Mouse (Mus musculus): ENCODE data around the gene Got1. TPM values are rescaled to one million over a fixed set of nuclear protein-coding genes. Genes with fewer than 3 reads are reported as not detected.
"Not testable (repeated sequence)": the region's sequence is repeated elsewhere in the genome, so short reads cannot be mapped to it uniquely, and the experiment has no call there.

Got1 gene
- polyA plus RNA-seq, 1 experiment = 50.6 TPM

DNA sequence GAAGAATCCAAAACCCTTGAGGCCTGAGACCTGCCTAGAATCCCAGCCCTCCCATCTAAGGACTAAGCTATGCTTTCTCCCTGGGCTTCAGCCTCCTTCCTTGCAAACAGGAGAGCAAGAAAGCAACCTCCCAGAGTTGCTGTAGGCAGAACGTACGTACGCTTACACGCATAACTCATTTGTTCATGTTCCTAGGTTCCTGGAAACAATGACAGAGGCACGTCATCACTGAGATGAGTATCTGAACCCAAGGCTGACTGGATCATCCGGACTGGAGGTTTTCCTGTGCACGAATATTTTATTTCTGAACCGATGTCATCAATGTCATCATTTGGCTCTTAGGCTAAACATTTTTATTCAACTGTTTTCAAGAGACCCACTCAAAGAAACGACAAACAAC lies 2.4 kb downstream of the Got1 start:
- no peak for DNase-seq (ENCODE audit: low spot score)

GRCm38 (mm10) chr19:43521362-43521761 lies 3.0 kb downstream of the Got1 start:
- DNase-seq (ENCODE audit: low spot score) = no peak

GRCm38 (mm10) chr19:43520402-43520801 lies 4.0 kb downstream of the Got1 start:
- no peak for DNase-seq (ENCODE audit: low spot score)

GRCm38 (mm10) chr19:43519226-43519625 lies 5.2 kb downstream of the Got1 start:
- no peak for DNase-seq (ENCODE audit: low spot score)

DNA sequence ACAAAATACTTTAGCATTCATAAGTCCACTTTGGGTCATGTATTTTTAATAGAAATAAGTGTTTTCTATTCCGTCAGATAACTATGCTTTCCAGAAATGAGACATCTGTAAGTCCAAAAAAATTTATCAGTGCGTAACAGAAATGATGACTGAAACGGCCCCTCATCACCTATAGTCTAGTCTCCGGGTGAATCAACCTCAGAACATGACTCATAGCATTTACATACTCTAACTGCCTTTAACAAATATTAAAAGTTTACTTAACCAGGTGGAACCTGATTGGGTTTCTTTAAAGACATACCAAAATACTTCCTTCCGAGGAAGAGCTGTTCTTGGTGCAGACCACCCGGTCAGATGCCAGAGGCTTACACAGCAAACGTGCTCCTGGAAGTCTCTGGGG lies 6.1 kb downstream of the Got1 start:
- DNase-seq (ENCODE audit: low spot score) = no peak

DNA sequence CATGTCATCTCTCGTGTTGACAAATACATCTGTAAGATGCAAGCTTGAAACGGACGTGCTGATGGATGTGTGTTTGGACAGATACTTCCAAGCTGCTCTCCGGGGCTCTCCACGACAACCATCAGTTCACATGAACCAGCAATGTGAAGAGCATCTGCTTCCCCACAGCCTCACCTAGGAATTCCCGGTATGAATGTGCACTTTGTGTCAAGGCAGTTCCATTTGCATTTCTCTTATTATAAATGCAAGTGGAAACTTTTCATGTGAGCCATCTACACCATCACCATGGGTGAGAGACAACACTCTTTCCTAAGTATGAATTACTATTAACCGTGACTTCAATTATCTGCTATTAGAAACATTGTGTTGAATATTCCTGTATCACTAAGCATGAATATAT lies 6.6 kb downstream of the Got1 start:
- no peak for DNase-seq (ENCODE audit: low spot score)

- DNase-seq (ENCODE audit: low spot score) = no peak
Measured at GRCm38 (mm10) chr19:43517320-43517719, 7.1 kb downstream of the Got1 start.

- DNase-seq (ENCODE audit: low spot score) = no peak
Measured at GRCm38 (mm10) chr19:43516397-43517035, 7.9 kb downstream of the Got1 start.

DNA sequence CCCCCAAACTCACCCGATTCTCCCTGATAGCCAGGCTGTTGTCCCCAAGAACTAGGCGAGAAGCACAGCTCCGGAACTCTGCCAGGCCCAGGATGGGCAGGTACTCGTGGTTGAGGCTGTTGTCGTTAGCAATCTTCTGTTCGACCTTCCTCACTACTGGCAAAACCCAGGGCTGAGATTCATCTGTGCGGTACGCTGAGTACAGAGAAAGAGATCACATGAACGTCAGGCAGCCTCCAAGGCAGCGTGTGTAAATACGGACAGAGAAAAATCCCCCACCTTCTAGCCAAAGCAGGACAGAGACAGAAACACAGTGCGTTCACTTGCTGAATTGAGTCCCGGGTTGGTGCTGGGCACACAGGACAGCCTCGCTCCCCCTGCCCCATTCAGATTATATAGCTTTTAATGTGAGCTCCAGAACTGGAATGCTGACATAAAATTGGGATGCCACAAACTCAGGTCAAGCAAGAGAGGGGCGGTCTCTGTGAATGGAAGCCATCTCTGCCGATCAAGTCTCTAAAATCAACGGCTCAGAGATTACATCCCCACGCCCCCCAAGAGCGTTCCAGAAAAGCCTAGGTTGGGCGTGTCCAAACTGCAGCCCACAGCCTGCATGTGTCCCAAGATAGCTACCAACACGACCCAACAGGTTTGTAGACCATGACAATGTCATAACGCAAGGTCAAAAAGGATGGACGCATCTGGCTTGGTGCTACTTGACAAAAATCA lies 8.6 kb downstream of the Got1 start:
- no peak for DNase-seq (ENCODE audit: low spot score)

- no peak for DNase-seq (ENCODE audit: low spot score)
Measured at GRCm38 (mm10) chr19:43513874-43514273, 10.5 kb downstream of the Got1 start.

- DNase-seq (ENCODE audit: low spot score) = no peak
Measured at GRCm38 (mm10) chr19:43511621-43512620, 12.5 kb downstream of the Got1 start.

GRCm38 (mm10) chr19:43510436-43511220 lies 13.8 kb downstream of the Got1 start:
- DNase-seq (ENCODE audit: low spot score) = no peak

DNA sequence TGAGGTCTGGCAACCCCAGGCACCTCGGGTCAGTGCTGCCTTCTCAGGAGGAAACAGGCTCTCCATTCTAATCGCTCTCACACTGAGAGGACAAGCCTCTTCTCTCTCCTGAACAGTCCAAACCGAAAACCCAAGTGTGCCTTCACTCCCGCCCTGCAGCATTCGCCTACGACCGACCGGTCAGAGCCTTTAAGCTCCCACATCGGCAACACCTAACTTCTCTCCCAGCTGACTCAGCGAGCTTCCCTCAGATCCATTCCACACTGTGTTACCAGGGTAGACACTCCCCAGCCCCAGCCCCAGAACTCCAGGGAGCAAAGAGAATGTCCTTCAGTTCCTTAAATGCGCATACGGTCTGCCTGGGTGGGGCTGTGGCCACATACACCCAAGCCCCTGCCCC lies 19.0 kb downstream of the Got1 start:
- DNase-seq (ENCODE audit: low spot score) = no peak

DNA sequence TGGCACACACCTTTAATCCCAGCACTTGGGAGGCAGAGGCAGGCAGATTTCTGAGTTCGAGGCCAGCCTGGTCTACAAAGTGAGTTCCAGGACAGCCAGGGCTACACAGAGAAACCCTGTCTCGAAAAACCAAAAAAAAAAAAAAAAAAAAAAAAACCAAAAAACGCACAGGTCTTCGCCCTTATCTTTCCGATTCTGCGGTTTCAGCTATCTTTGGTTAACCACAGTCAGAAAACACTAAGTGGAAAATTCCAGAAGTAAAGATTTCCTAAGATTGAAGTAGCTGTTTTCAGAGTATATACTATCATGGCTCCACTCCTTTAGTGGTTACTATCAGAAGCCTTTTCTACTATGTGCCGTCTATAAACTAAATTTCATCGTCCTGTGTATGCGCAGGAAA lies 20.8 kb downstream of the Got1 start:
- not testable (repeated sequence) for DNase-seq (ENCODE audit: low spot score)

- no peak for DNase-seq (ENCODE audit: low spot score)
Measured at GRCm38 (mm10) chr19:43502630-43503029, 21.8 kb downstream of the Got1 start.

DNA sequence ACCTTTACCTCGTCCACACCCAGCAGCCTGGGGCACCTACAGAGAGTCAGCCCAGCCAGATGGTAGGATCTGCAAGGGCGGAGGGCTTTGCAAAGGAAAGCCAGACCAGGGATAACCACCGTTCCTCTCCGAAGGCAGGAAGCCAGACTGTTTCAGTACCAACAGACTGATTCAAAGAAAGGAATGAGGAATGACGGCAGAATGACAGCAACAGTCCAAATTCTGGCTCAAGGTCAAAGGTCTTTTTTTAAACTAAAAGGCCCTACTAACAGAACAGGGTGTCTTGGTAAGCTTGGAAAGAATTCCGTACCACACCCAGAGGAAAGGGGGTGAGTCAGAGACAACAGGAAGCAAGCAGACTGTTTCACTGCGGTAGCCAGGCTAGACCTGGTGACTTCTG lies 25.5 kb downstream of the Got1 start:
- no peak for DNase-seq (ENCODE audit: low spot score)

DNA sequence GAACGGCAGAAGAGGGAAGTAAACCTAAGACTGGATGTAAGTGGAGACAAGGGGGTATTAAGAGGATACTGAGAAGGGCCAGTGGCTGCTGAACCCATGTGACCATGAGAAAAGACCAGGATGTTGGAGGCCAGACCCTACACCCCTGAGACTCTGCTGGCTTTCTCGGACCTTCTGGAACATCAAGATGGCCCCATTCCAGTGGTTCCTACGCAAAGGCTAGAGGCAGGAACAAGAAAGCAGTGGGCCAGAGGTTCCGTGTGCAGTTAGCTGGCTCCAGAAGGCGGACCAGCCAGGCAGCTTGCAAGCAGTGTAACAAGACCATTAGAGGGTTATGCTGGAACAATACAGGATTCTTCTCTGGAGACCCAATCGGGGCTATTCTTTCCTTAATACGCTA lies 27.0 kb downstream of the Got1 start:
- no peak for DNase-seq (ENCODE audit: low spot score)

- no peak for DNase-seq (ENCODE audit: low spot score)
Measured at GRCm38 (mm10) chr19:43495846-43496245, 28.6 kb downstream of the Got1 start.

- no peak for DNase-seq (ENCODE audit: low spot score)
Measured at GRCm38 (mm10) chr19:43494914-43495313, 29.5 kb downstream of the Got1 start.

DNA sequence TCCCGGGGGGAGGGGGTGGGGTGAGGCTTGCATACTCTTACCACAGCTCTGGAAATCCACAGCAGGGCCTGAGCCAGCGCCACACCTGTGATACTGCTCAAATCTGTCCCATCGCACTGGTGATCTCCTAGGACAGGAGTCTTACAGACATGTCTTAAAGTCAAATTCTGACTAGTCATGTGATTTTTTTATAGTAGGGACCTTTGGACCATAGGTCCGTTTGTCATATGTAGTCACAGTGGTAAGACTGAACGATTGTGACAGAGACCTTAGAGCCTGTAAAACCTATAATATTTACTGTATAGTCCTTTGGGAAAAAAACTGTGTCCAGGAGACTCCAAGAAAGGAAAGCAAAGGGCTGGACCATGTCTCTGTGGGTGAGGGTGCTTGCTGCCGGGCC lies 30.5 kb downstream of the Got1 start:
- no peak for DNase-seq (ENCODE audit: low spot score)

- DNase-seq (ENCODE audit: low spot score) = not testable (repeated sequence)
Measured at GRCm38 (mm10) chr19:43493316-43493715, 31.1 kb downstream of the Got1 start.

- no peak for DNase-seq (ENCODE audit: low spot score)
Measured at GRCm38 (mm10) chr19:43487429-43487828, 37.0 kb downstream of the Got1 start.

All from urinary bladder, adult 2 months (tissue).